Mouse (Mus musculus) myocyte (in vitro differentiated cells): Measurements from ENCODE around the gene Hspa14.

ENCODE experiments used
- CEBPB ChIP-seq: IDR thresholded peaks from 2 replicates; pipeline ENCODE4 v1.6.1; 2011; ENCODE audit warnings: mild to moderate bottlenecking, moderate library complexity; ENCODE audit not compliant: poor library complexity, insufficient read depth, severe bottlenecking
- E2F4 ChIP-seq: IDR thresholded peaks from one replicate; pipeline ENCODE4 v1.6.1; 2011; ENCODE audit warnings: mild to moderate bottlenecking, control low read depth, moderate library complexity; ENCODE audit not compliant: insufficient read depth
- MAX ChIP-seq: IDR thresholded peaks from one replicate; pipeline ENCODE4 v1.6.1; 2011; ENCODE audit warnings: low read depth, mild to moderate bottlenecking, control low read depth
- MYOD1 ChIP-seq, 3 experiments: IDR thresholded peaks; one replicate each; pipeline ENCODE4 v1.6.1; 2011; ENCODE audit warnings: control low read depth in 2 of 3, low read depth in 2 of 3, mild to moderate bottlenecking in 2 of 3, moderate library complexity in 1 of 3; ENCODE audit not compliant: insufficient read length in 2 of 3, control insufficient read depth in 1 of 3
- MYOG ChIP-seq, 3 experiments: IDR thresholded peaks; one replicate each; pipeline ENCODE4 v1.6.1; 2011; ENCODE audit warnings: control low read depth in 2 of 3, low read depth in 2 of 3, mild to moderate bottlenecking in 2 of 3; ENCODE audit not compliant: insufficient read length in 2 of 3, control insufficient read depth in 1 of 3, insufficient read depth in 1 of 3
- POLR2A ChIP-seq: IDR thresholded peaks from one replicate; pipeline ENCODE4 v1.6.1; 2011; ENCODE audit warnings: low read depth, mild to moderate bottlenecking, control low read depth, moderate library complexity; ENCODE audit not compliant: insufficient read length
- POLR2AphosphoS2 ChIP-seq: IDR thresholded peaks from one replicate; pipeline ENCODE4 v1.6.1; 2011; ENCODE audit warnings: low read depth, control low read depth; ENCODE audit not compliant: insufficient read length
- REST ChIP-seq: IDR thresholded peaks from one replicate; pipeline ENCODE4 v1.6.1; 2011; ENCODE audit warnings: mild to moderate bottlenecking, control low read depth, moderate library complexity; ENCODE audit not compliant: insufficient read depth, insufficient read length
- SRF ChIP-seq: IDR thresholded peaks from one replicate; pipeline ENCODE4 v1.6.1; 2011; ENCODE audit warnings: low read depth; ENCODE audit not compliant: control insufficient read depth, insufficient read length
- TCF12 ChIP-seq: IDR thresholded peaks from one replicate; pipeline ENCODE4 v1.6.1; 2011; ENCODE audit warnings: mild to moderate bottlenecking, control low read depth; ENCODE audit not compliant: poor library complexity, insufficient read depth, severe bottlenecking
- TCF3 ChIP-seq: IDR thresholded peaks from one replicate; pipeline ENCODE4 v1.6.1; 2011; ENCODE audit warnings: low read depth, control low read depth; ENCODE audit not compliant: insufficient read length
- USF1 ChIP-seq: IDR thresholded peaks from one replicate; pipeline ENCODE4 v1.6.1; 2011; ENCODE audit warnings: low read depth, mild to moderate bottlenecking, control low read depth, moderate library complexity

- no peak for TF ChIP-seq CEBPB
- no peak for TF ChIP-seq POLR2AphosphoS2
- no peak for TF ChIP-seq SRF
- TF ChIP-seq POLR2A, result no peak
- no peak for TF ChIP-seq MYOG (IDR thresholded peaks at IDR 0.05; ENCODE audit: control insufficient read depth in 1 of 3, insufficient read depth in 1 of 3, insufficient read length in 2 of 3, low read depth in 2 of 3)
- no peak for TF ChIP-seq E2F4
- TF ChIP-seq MAX, result no peak
- no peak for TF ChIP-seq REST
- TF ChIP-seq USF1, result no peak
- no peak for TF ChIP-seq MYOD1 (IDR thresholded peaks at IDR 0.05; ENCODE audit: control insufficient read depth in 1 of 3, insufficient read length in 2 of 3, low read depth in 2 of 3)
- no peak for TF ChIP-seq TCF3
- no peak for TF ChIP-seq TCF12
Observed at GRCm38 (mm10) chr2:3453096-3453495, 59.5 kb downstream of the Hspa14 start.
